Mouse (Mus musculus) large intestine, adult 2 months (tissue): ENCODE measurements around the gene Hic2. TPM values are rescaled to one million over a fixed set of nuclear protein-coding genes. Genes with fewer than 3 reads are reported as not detected.
"Not testable (repeated sequence)": the region's sequence is repeated elsewhere in the genome, so short reads cannot be mapped to it uniquely, and the experiment has no call there.

Experiments
- DNase-seq: peaks from one replicate; pipeline ENCODE4 v3.0.0-alpha.2; 2012; ENCODE audit warnings: low read depth, low spot score
- WGBS: fragments of 180-500 bp; shearing (Covaris S2); methylation state at CpG from one replicate; pipeline ENCODE4 v1.1.7; 2018; 5-methylcytosine and 5-hydroxymethylcytosine counted together
- polyA plus RNA-seq: library from polyadenylated mRNA; depleted of rRNA; stranded (reverse); fragments of >200 nt; gene quantifications from 2 replicates; pipeline ENCODE4 v1.2.3, GENCODE M21; 2012

Gene Hic2
- polyA plus RNA-seq, 1 experiment: 1.5 TPM

DNA sequence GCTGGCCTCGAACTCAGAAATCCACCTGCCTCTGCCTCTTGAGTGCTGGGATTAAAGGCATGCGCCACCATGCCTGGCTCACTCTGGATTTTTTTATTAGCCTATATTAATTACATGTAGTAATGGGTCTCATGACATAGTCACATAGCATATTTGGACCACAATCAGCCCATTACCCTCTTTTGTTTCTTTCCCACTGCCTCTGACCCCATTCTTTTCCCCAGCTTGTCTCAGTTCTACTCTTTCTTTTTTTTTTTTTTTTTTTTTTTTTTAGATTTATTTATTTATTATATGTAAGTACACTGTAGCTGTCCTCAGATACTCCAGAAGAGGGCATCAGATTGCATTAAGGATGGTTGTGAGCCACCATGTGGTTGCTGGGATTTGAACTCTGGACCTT, 1.8 kb upstream of the Hic2 start:
- 95% methylated on average over 2 of the region's 2 CpGs for WGBS
- DNase-seq: not testable (repeated sequence)

- DNase-seq: no peak
- WGBS: under 1% methylated on average over 60 of the region's 62 CpGs
Observed at GRCm38 (mm10) chr16:17233702-17234498, 528 bp downstream of the Hic2 start.

- no peak for DNase-seq
- 3% methylated on average over 12 of the region's 12 CpGs for WGBS
Observed at GRCm38 (mm10) chr16:17234499-17234895, 1.1 kb downstream of the Hic2 start.

DNA sequence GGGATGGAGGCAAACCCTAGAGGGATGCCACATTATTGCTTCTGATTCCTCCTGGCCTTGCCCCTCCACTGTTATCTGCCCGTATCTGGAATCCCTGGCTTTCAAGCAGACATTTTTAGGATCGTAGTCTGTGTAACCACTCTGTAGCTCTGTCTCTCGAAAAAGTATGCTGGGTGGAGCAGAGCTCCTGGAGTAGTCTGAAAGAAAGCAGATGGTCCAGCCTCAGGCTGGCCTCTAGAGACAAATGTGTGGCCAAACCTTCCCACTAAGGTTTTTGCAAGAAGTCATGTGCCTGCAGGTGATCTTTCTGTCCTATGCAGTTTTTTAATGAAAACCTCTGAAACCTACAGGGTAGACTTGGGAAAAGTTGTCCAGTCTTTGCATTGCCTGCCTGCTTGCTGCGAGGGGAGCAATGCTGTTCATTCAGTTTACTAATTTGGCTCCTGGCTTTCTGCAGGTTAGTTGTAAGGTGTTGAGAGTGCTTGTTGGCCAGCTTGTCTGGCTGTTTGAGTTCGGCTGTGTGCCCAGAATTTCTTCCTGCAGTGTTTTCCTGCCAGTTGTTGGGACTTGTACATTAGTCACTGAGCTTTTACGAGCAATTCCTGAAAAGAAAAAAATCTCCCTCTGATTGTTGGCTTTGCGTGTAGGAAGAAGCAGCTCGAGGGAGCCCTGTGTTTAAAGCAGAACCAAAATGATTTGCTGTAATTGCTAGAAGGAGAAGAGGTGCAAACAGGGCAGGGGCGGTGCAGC, 1.7 kb downstream of the Hic2 start:
- peak; percentile 65 for DNase-seq
- 12% methylated on average over 9 of the region's 9 CpGs for WGBS

DNA sequence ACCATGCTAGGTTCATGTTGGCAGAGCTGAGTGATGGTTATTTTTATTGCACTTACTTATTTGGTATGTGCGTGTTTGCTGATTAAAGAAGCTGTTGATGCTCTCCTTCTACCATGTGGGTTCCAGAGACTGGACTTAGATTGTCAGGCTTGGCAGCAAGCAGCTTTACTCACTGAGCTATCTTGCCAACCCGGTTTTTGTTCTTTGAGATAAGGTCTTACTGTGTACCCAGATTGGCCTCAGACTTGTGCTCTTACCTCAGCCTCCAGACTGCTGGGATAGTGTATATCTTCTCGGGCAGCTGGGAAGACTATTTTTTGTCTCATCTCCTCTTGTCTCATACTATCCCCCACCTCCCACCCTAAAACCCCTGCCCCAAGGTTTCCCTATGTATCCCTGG, 4.3 kb downstream of the Hic2 start:
- no peak for DNase-seq
- WGBS: 50% methylated on average over 3 of the region's 3 CpGs

DNA sequence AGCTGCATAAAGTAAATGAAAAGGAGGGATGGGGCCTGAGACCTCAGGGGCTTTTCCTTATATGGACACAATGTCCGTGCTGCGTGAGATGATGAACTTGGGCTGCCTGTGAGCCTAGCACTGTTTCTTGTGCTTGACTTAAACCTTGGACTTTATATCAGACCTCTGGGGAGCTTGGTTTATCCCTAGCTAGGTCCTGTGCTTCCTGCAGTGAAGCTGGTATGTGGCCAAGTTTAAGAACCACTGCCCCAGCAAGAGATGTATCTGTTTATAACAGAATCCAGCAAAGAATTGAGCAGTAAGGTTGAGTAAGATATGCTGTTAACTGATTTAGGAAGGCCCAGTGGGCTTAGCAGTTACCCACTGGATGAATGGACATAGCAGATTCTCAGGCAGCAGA, 6.0 kb downstream of the Hic2 start:
- WGBS: 36% methylated on average over 2 of the region's 2 CpGs
- no peak for DNase-seq

DNA sequence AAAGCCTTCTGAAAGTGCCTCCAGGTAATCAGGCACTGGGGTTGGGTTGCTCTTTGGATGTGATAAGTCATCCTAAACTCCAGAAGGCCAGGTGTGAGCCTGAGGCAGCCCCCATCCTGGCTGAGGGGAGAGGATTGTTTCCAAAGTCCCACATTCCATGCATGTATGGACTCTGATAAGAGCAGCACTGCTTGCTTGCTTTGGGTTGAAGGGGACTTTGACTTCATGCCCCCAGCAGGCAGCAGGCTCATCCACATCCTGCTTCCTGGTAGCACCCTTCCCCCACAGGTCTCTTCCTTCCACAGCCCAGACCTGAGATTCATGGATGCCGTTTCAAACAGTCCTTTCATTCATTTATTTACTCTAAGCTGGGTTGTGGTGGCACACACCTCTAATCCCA, 10.4 kb downstream of the Hic2 start:
- no peak for DNase-seq
- WGBS: 20% methylated on average over 1 of the region's 1 CpGs

DNA sequence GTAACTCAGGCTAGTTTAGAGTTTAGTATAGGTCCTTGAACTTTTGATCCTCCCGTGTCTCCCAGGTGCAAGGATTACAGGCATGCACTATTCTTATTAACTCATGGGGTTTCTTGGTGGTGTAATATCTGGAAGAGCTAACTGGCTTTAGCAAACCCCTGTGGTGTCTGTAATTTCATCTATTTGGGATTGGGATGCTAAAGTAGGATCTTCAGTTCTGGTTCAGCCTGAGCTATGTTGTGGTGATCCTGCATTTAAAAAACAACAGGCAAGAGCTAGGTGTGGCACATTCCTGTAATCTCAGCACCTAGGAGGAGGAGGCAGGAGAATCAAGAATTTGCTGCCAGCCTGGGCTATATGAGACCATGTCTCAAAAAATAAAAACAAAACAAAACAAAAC, 11.6 kb downstream of the Hic2 start:
- no peak for DNase-seq
- 43% methylated on average over 1 of the region's 1 CpGs for WGBS

DNA sequence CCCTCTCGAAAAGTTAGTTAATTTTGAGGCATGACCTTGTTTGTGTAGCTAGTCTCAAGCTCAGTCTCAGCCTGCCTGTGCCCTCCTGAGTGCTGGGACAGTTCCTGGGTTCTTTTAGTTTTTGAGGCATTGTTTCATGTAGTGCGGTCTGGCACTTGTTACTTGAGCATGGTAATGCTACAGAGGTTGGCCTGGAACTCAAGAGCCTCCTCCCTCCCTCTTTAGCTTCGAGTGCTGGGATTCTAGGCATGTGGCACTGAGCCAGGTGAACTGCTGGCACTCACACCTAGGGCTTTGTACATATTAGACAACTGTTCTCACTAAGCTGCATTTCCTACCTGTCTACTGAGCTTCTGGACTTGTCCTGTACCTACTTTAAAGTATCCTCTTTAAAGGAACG, 14.4 kb downstream of the Hic2 start:
- DNase-seq: no peak
- WGBS: 29% methylated on average over 4 of the region's 4 CpGs

- WGBS: 59% methylated on average over 6 of the region's 6 CpGs
Observed at GRCm38 (mm10) chr16:17249135-17249534, 15.8 kb downstream of the Hic2 start.

DNA sequence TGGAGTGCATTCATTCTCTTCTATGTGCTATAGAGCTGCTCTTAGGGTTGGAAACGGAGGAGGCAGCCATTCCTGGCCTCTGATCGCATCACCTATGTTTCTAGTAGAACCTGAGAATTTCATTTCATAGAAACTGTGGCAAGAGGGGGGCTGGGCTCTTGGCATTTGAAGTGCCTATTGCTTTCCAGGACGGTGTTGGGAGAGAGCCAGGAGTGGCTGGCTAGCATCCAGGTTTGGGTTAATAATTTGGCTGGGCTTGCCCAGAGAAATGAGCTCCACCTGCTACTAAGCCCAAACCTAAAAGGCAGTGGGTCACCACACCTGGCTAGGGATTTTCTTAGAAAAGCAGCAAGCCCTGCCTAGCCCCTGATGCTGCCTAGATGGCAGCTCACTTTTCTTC, 18.2 kb downstream of the Hic2 start:
- 29% methylated on average over 3 of the region's 3 CpGs for WGBS

More at GRCm38 (mm10) chr16:17249135-17249534, 15.8 kb downstream of the Hic2 start:
- DNase-seq: no peak

DNA sequence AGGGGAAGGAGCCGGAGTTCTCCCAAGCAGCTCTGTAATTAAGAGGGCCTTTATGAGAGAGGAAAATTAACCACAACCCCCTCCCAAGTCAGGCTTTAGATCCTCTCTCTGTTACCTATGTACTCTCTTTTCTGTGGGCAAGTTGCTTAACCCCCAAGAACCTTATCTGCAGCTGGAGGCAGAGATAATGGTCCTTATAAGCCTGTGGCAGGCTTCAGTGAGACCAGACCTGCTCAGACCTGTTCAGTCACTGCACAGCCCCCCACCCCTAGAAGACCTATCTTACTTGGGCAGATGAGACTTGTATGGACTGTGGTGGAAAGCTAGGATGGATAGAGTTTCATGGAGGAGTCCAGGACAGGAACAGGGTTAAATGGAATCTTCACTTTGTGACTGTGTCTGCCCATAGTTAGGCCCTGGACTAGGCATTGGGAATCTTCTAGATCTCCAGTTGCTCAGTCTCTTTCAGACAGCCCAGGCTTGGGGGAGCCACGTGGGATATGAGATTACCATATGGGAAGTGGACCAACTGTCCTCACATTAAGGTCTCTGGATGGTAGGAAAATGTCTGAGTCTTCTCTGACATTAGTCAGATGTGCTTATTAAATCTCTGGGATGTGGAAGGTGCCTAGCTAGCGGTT, 18.8 kb downstream of the Hic2 start:
- 37% methylated on average over 3 of the region's 3 CpGs for WGBS
- DNase-seq: no peak

More for the DNA sequence above, 18.2 kb downstream of the Hic2 start:
- DNase-seq: peak; percentile 80

- 75% methylated on average over 7 of the region's 7 CpGs for WGBS
- no peak for DNase-seq
Observed at GRCm38 (mm10) chr16:17252841-17253240, 19.5 kb downstream of the Hic2 start.

DNA sequence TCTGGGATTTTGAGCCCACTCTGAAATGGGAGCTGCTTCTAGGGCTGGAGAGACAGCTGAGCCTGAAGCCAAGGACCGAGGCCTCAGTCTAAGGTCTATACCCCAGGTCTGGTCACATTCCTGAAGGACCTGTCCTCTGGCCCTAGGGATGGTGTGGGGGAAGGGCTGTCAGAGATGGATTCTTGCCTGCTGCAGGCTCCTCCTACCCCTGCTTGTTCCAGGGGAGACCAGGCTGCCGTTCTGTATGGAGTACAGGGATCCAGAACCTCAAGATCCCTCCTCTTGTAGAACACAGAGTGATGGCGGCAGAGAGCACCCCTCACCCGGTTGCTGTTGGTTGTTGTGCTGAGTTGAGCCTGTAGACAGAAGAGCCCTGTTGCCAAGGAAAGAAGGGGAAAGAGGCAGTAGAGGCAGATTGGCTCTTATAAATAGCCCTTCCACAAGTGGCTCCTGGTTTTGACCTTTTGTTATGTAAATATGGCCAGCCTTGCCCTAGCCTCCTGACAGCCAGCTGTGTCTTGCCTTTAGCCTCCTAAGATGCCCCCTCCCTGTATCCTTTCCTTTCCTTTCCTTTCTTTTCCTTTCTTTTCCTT, 20.7 kb downstream of the Hic2 start:
- no peak for DNase-seq
- WGBS: 73% methylated on average over 4 of the region's 4 CpGs

DNA sequence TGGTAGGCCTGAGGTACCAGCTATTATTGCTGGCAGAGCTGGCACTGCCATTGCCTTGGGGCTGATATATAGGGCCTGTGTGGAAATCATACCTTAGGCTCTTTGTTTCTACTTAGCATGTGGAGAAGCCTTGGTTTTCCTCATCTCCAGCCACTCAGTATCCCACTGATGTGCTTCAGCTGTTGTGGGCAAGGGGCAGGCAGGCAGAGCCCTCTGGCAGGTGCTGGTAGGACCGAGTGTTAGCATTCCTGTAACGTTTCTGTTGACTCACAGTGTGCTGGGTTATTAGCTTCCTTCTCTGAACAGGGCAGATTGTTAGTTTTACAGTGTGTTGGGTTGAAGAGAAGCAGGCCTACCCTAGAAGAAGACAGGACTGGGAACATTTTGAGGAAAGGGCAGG, 21.9 kb downstream of the Hic2 start:
- WGBS: 17% methylated on average over 2 of the region's 2 CpGs
- DNase-seq: no peak

- 86% methylated on average over 9 of the region's 9 CpGs for WGBS
- DNase-seq: no peak
Observed at GRCm38 (mm10) chr16:17257359-17257821, 24.0 kb downstream of the Hic2 start.

DNA sequence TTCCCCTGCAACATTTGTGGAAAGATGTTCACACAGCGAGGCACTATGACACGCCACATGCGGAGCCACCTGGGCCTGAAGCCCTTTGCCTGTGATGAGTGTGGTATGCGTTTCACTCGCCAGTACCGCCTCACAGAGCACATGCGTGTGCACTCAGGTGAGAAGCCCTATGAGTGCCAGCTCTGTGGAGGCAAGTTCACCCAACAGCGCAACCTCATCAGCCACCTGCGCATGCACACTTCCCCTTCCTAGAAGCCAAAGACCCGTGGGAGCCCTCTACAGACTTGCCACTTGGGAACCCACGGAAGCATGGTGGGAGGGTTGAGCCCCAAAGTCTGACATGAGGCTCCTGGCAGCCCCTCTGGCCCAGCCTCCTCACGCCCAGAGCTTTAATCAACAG, 25.5 kb downstream of the Hic2 start:
- no peak for DNase-seq
- 93% methylated on average over 12 of the region's 12 CpGs for WGBS

DNA sequence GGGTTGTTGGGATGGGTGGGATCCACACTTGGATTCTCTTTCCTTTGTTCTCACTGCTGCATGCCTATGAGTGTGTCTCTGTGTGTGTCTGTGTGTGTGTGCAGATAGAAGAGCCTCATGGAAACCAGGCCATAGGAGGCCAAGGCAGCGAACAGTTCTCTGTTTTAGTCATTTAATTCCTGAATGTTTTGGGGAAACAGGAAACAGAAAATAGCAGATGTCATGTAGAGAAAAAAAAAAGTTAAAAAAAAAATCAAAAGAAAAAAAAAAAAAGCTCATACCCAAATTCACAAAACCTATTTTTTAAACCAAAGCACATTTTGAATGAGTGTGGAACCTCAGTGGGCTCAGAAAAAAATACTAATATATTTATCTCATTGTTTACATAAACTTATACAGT, 28.0 kb downstream of the Hic2 start:
- 88% methylated on average over 1 of the region's 1 CpGs for WGBS
- no peak for DNase-seq

GRCm38 (mm10) chr16:17266113-17266512, 32.7 kb downstream of the Hic2 start:
- no peak for DNase-seq

DNA sequence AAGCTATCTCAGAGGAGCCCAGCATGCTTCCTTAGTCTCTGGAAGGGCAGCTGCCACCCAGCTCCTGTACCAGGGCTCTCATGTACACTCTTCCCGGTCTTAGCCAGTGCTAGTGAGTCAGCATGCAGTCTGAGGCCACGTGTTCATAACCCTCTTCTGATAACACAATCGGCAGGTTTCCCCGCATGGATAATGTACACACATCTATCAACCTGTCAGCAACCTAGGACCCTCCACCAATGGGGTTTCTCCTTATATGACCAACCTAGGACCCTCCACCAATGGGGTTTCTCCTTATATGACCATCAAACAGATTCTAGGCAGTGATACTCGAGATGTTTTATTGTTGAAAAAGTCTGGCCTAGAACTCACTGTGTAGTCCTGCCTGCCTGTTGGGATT, 34.6 kb downstream of the Hic2 start:
- WGBS: 59% methylated on average over 5 of the region's 5 CpGs
- DNase-seq: no peak

More at GRCm38 (mm10) chr16:17266113-17266512, 32.7 kb downstream of the Hic2 start:
- WGBS: 77% methylated on average over 3 of the region's 3 CpGs
